Mouse (Mus musculus) neural tube, embryonic 12.5 days (tissue): ENCODE results near the gene Armcx4. TPM values are rescaled to one million over a fixed set of nuclear protein-coding genes. Genes with fewer than 3 reads are reported as not detected.

ENCODE experiments used
- polyA plus RNA-seq: library from polyadenylated mRNA; unstranded; fragments of >200 nt; fragmentation: Nextera tagmentation; extraction: Ambion mirVana; gene quantifications from 2 replicates; pipeline ENCODE4 v1.2.1, GENCODE M21; 2016

Armcx4 gene
- polyA plus RNA-seq, 1 experiment from 2014 or later = 7.0 TPM

Other genes starting within 250 kb of the Armcx4 start
- gene Taf7l, start 210.0 kb upstream of the Armcx4 start, polyA plus RNA-seq = 0.10 TPM in 1 of 2 replicates, not detected in the other
- 45.8 and 48.5 TPM in 2 replicates for gene Timm8a1, start 144.7 kb upstream of the Armcx4 start, polyA plus RNA-seq
- gene Btk, start 102.9 kb upstream of the Armcx4 start, polyA plus RNA-seq = 1.2 and 1.3 TPM in 2 replicates
- 239 and 257 TPM in 2 replicates for gene Rpl36a, start 100.9 kb upstream of the Armcx4 start, polyA plus RNA-seq
- gene Gla, start 85.4 kb upstream of the Armcx4 start, polyA plus RNA-seq = 3.6 and 4.5 TPM in 2 replicates
- 177 and 186 TPM in 2 replicates for gene Hnrnph2, start 85.3 kb upstream of the Armcx4 start, polyA plus RNA-seq
- gene Armcx1, start 31.4 kb downstream of the Armcx4 start, polyA plus RNA-seq = 73.5 and 74.7 TPM in 2 replicates
- gene Armcx6, start 64.9 kb downstream of the Armcx4 start, polyA plus RNA-seq = 25.4 and 26.6 TPM in 2 replicates
- gene Armcx3, start 70.1 kb downstream of the Armcx4 start, polyA plus RNA-seq = 63.4 and 69.2 TPM in 2 replicates
- 80.6 and 86.2 TPM in 2 replicates for gene Armcx2, start 122.7 kb downstream of the Armcx4 start, polyA plus RNA-seq